Mouse (Mus musculus) bone marrow, adult 2 months (tissue): Measurements from ENCODE around the gene Sorbs1. TPM values are rescaled to one million over a fixed set of nuclear protein-coding genes. Genes with fewer than 3 reads are reported as not detected.

ENCODE experiments used
- H3K27ac ChIP-seq: fragments of 200-500 bp; 2 replicates; pipeline ENCODE4 v1.5.1; 2012; ENCODE audit warnings: low read depth, mild to moderate bottlenecking, control low read depth, inconsistent platforms, low read length; ENCODE audit not compliant: control insufficient read depth, poor library complexity, insufficient read depth
- H3K4me1 ChIP-seq: fragments of 200-500 bp; 2 replicates; pipeline ENCODE4 v1.6.1; 2011; ENCODE audit warnings: low read length; ENCODE audit not compliant: control insufficient read depth, insufficient read depth
- H3K4me3 ChIP-seq: fragments of 200-500 bp; replicated peaks from 2 replicates; pipeline ENCODE3; 2011; ENCODE audit warnings: mild to moderate bottlenecking, low read depth, low read length, control low read depth; ENCODE audit not compliant: control insufficient read depth
- CTCF ChIP-seq: fragments of 200-500 bp; IDR thresholded peaks from 2 replicates; pipeline ENCODE4 v1.5.1; 2011; ENCODE audit warnings: low read length, control low read depth; ENCODE audit not compliant: control insufficient read depth, insufficient read depth
- POLR2A ChIP-seq: fragments of 200-500 bp; IDR thresholded peaks from 2 replicates; pipeline ENCODE4 v1.6.1; 2011; ENCODE audit warnings: low read depth, mild to moderate bottlenecking, control low read depth, low read length, borderline replicate concordance; ENCODE audit not compliant: control insufficient read depth
- WGBS: fragments of 180-500 bp; shearing (Covaris S2); methylation state at CpG from one replicate; pipeline ENCODE4 v1.1.7; 2018; 5-methylcytosine and 5-hydroxymethylcytosine counted together
- polyA plus RNA-seq: library from polyadenylated mRNA; stranded (reverse); fragments of >200 nt; gene quantifications from 2 replicates; pipeline ENCODE4 v1.2.4, GENCODE M21; 2011; ENCODE audit warnings: low replicate concordance; ENCODE audit not compliant: missing spikeins, insufficient read depth, insufficient read length

Gene Sorbs1
- polyA plus RNA-seq, 1 experiment = 26.1 TPM

DNA sequence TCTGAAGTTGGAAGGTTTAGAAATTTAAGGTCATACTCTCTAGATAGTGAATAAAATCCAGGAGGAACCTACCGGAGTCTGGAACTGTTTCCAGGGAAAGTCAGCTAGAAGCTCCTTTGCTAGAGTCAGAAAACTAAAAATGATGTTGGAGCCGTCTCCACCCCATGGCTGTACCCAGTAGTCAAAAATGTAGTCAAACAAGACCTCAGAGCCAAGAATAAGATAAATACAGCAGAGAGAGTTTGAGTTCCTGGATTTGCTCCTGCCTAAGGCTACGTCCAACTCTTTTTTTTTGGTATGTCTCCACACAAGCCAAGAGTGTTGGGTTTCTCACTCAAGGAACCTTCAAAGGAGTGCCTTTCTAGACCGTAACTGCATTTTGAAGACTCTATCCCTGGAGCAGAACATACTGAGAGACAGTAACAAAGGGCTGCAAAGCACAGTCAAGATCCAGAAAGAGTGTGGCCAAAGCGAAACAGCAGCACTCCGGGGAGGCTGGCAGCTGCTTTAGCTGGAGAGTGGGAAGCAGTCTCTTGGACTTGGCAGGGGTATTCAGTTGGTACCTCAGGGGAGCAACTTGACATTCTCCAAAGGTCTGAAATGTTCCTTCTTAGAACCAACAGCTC lies 223.4 kb downstream of the Sorbs1 start:
- H3K27ac ChIP-seq = no peak overlapping the region
- H3K4me1 ChIP-seq = no peaks in the 10 kb centered on the region
- no peak for TF ChIP-seq POLR2A
- WGBS = 88% methylated on average over 6 of the region's 6 CpGs
- no peak overlapping the region for H3K4me3 ChIP-seq

DNA sequence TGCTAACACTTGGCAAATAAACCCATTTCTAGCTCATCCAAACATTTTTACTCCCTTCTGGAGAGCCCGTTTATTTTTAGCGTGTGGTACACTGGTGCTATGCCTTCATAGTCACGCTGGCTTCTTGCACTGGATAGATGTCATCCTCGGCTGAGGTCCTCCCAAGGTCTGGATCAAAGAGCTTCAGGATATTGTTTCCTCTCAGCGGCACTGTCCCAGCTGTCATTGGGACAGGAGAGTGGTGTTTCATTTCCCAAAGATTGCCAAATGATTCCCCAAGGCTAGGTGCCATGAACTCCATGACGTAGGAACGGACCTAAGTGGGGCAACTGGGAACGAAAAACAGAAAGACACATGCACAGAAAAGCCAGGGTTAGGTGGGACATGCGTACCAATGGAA lies 225.2 kb downstream of the Sorbs1 start:
- TF ChIP-seq CTCF = no peak
- no peak for TF ChIP-seq POLR2A
- Histone ChIP-seq H3K4me1 (no peaks in the 10 kb centered on the region), H3K4me3 (no peak overlapping the region), H3K27ac (no peak overlapping the region)
- 85% methylated on average over 9 of the region's 9 CpGs for WGBS

DNA sequence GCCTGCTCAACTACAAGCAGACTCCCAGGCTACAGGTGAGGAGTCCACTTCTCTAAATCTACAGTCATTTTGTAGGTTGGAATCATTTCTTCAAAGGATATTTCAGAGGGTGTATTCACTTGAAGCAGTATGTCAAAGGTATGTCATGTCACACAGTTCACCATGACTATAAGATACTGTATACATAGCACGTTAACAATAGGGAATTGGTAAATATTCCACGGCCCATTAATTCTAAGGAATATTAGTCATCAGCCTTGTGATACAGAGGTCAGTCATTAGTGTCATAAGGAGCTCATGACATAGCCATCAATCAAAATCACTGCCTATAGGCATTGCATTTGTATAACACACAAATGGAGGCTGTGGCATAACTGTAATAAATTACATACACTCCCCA lies 228.9 kb downstream of the Sorbs1 start:
- WGBS = 83% methylated on average over 2 of the region's 2 CpGs
- Histone ChIP-seq H3K4me1 (no peaks in the 10 kb centered on the region), H3K4me3 (no peak overlapping the region), H3K27ac (no peak overlapping the region)
- TF ChIP-seq POLR2A = no peak
- no peak for TF ChIP-seq CTCF

DNA sequence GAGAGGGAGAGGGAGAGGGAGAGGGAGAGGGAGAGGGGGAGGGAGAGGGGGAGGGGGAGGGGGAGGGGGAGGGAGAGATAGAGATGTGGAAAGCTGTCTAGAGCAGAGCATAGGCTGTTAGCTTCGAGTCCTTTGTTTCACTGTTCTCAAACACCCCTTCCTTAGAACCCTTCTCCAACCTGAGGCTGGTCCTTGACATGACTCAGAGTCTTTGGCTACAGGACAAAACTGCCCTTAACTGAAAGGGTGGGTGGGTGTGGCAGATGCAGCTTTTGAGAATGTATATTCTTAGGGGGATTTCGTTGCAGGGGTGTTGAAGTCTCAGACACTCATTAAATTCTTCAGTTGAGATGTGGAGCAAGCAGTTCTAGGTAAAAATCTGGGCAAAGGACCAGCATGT lies 230.2 kb downstream of the Sorbs1 start:
- no peaks in the 10 kb centered on the region for H3K4me1 ChIP-seq
- no peak overlapping the region for H3K27ac ChIP-seq
- 64% methylated on average over 2 of the region's 2 CpGs for WGBS
- H3K4me3 ChIP-seq = no peak overlapping the region
- no peak for TF ChIP-seq POLR2A
- no peak for TF ChIP-seq CTCF

DNA sequence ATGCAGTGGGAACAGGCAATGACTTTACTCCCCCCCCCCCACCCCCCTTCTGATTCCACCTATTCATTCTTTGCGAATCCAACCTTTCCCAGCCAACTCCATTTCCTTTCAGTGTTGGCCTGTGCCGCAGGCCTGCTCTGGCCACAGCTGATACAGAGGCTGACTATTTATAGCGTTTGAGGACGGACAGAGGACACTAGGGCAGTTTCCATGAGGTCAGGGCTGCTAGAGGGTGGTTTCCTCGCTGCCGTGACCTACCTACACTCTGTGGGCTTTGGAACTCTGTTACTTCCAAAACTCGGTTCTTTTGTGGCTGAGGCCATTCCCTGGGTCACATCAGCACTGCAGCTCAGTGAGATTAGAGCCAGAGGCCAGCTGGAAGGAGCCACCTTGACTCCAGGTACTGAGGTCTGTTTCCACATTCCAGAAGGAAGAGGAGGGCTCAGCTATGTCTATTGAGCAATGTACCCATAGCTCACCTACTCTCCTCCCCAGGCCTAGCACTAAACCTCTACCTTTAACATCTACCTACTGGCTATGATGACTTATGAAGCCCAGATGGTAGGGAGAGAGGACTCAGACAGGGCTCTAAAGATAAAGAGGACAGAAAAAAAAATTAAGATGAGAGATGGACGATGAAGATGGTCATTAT lies 235.1 kb downstream of the Sorbs1 start:
- TF ChIP-seq POLR2A (no peak), CTCF (no peak)
- Histone ChIP-seq H3K4me3 (no peak overlapping the region), H3K4me1 (no peaks in the 10 kb centered on the region), H3K27ac (no peak overlapping the region)
- 81% methylated on average over 8 of the region's 8 CpGs for WGBS

DNA sequence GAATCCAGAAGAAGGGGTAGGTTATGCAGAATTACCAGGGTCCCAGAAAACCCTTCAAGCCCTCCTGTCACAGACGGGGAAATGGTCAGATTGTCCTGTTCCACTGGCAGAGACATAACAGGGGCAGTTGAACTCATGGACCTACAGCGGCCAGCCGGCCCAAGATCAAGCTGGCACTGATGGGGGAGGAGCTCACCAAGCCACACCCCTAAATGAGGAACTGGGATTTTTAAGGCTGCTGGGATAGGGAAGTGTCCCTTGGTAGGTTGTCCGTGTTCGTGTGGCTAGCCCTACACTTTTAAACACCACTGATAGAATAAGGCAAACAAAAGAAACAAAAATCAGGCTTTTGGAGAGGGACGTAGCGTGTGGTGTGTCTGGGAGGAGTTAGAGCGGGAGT lies 236.1 kb downstream of the Sorbs1 start:
- H3K4me1 ChIP-seq = no peaks in the 10 kb centered on the region
- H3K27ac ChIP-seq = no peak overlapping the region
- WGBS = 82% methylated on average over 8 of the region's 8 CpGs
- no peak overlapping the region for H3K4me3 ChIP-seq
- TF ChIP-seq POLR2A (no peak), CTCF (no peak)

DNA sequence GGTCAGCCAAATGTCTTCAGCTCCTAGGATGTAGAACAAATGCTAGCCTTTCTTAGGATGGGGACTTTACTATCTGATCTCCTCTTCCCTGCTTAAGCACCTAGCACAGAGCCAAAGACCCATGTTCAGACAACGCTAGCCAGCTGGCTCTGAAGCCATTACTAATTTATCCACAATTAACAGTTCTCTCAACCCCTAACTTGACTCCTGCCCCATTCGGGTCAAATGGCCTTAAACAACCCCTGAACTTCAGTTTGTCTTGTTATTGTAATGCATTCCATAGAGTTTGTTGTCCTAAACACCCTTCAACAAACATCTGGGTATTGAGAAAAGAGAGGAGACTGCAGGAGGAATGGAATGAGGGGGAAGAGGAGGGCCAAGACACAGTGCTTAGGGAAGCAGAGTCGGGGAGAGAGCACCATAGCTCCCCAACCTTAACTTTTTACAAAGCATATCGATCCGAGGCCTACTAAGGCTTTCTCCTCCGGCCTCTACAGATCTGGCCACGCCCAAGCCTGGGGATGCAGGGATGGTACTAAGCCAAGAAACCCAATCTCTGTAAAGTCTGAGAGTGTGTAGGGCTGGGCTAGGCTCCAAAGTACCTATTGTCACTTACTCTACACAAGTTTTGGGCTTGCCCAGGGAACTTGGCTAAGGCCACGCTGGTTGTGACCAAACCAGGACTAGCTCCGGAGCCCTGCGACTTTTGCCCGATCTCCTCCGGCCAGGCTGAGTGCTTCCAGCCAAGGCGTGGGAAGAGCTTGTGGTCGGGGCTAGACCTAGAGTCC lies 238.0 kb downstream of the Sorbs1 start:
- no peak overlapping the region for H3K27ac ChIP-seq
- no peaks in the 10 kb centered on the region for H3K4me1 ChIP-seq
- TF ChIP-seq POLR2A (no peak), CTCF (no peak)
- WGBS = 85% methylated on average over 14 of the region's 14 CpGs
- H3K4me3 ChIP-seq = no peak overlapping the region

DNA sequence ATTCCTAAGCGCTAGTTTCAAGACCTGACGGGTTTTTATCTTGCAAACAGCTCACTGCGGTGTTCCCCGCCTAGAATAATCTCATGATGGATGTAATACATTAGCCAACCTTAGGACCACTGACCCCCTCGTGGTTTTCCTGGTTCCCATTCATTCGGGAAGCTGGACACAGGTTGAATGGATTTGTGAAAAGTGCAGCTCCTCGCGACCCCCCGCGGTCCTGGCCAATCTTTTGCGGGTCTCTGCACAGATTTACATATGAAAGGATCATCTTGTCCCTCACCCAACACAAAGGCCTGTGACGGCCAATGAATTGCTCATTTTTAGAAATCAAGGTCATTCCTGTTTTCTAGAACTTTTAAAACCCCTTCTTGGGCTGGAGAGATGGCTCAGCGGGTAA lies 240.9 kb downstream of the Sorbs1 start:
- no peak overlapping the region for H3K27ac ChIP-seq
- WGBS = 71% methylated on average over 13 of the region's 13 CpGs
- no peaks in the 10 kb centered on the region for H3K4me1 ChIP-seq
- no peak overlapping the region for H3K4me3 ChIP-seq
- TF ChIP-seq CTCF = no peak
- no peak for TF ChIP-seq POLR2A
